Mouse (Mus musculus): Measurements from ENCODE around the gene Ptpdc1. TPM values are rescaled to one million over a fixed set of nuclear protein-coding genes. Genes with fewer than 3 reads are reported as not detected.

Gene Ptpdc1
- total and polyA plus RNA-seq, 3 experiments, result not detected

DNA sequence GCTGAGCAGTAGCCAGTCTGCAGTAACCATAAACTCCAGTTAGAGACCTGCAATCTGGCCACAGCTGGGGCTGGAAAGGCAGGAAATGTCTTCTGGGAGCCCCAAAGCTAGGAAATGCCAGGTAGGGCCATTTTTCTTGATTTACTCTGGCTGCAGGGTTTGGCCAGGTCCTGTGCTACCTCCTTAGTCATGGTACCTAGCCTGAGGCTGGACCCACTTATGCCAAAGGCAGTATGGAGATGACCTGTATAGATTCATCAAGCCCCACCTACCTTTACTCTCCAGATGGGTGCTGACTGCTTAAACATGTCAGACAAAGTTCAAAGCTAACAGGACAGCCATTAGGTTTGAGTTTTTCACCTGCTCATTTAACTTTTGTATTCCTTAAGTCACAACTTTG is 7.7 kb downstream of the Ptpdc1 start:
- dilution Hi-C loops (cut with MboI; ENCODE audit: extremely low pct_ligation_motif_present, extremely low pct_unique_long_range_greater_than_20kb, low sequenced_read_pairs) (no loop called here), in situ Hi-C loops (cut with MboI; ENCODE audit: low pct_ligation_motif_present, low pct_unique_long_range_greater_than_20kb, low sequenced_read_pairs) (no loop called here)
- H3K4me2 ChIP-seq (ENCODE audit: insufficient read depth, low read depth, poor library complexity, severe bottlenecking), result no peak overlapping the region
- no peak overlapping the region for H3K4me3 ChIP-seq (replicated peaks in 1 of 3; ENCODE audit: low read depth in 2 of 3, low read length in 2 of 3, poor library complexity in 1 of 3)
- H3K9ac ChIP-seq (ENCODE audit: insufficient read depth, low read depth), result no peak overlapping the region
- no peaks in the 10 kb centered on the region for H3K79me2 ChIP-seq (replicated peaks; ENCODE audit: control insufficient read depth, extremely low read depth, insufficient read depth, poor library complexity, severe bottlenecking)
- peaks cover 15% of the 10 kb centered on the region for H3K9me3 ChIP-seq (replicated peaks; ENCODE audit: low read length)
- DNase-seq (ENCODE audit: extremely low read depth), result no peak
- no peaks in the 10 kb centered on the region for H3K36me3 ChIP-seq (replicated peaks in 1 of 2; ENCODE audit: control insufficient read depth in 1 of 2, insufficient read depth in 1 of 2, low read length in 1 of 2)
- TF ChIP-seq ZKSCAN1 (IDR thresholded peaks at IDR 0.05; ENCODE audit: borderline replicate concordance, low read depth, low read length) (no peak), ZC3H11A (IDR thresholded peaks at IDR 0.05; ENCODE audit: low read depth, low read length) (no peak), RAD21 (IDR thresholded peaks at IDR 0.05; ENCODE audit: low read depth, low read length) (no peak), BHLHE40 (IDR thresholded peaks at IDR 0.05; ENCODE audit: low read depth, low read length) (no peak), MYC (IDR thresholded peaks at IDR 0.05; ENCODE audit: low read depth, low read length) (no peak), TBP (conservative IDR thresholded peaks at IDR 0.05; ENCODE audit: low read depth, low read length) (no peak), MAZ (IDR thresholded peaks at IDR 0.05; ENCODE audit: low read depth, low read length) (no peak), CTCF (conservative IDR thresholded peaks at IDR 0.05 in 1 of 2, IDR thresholded peaks at IDR 0.05 in 1 of 2; ENCODE audit: low read depth in 2 of 2, low read length in 2 of 2) (no peak), EP300 (IDR thresholded peaks at IDR 0.05; ENCODE audit: low read length) (no peak), POLR2A (IDR thresholded peaks at IDR 0.05; ENCODE audit: low read depth, low read length) (no peak), RCOR1 (conservative IDR thresholded peaks at IDR 0.05; ENCODE audit: low read depth, low read length) (no peak), CHD1 (IDR thresholded peaks at IDR 0.05; ENCODE audit: low read depth, low read length) (no peak), USF1 (IDR thresholded peaks at IDR 0.05; ENCODE audit: low read depth, low read length) (no peak), POLR2AphosphoS2 (IDR thresholded peaks at IDR 0.05; ENCODE audit: low read depth, low read length) (no peak), TCF12 (IDR thresholded peaks at IDR 0.05; ENCODE audit: low read depth, low read length) (no peak), PAX5 (IDR thresholded peaks at IDR 0.05; ENCODE audit: low read length) (no peak), NELFE (IDR thresholded peaks at IDR 0.05; ENCODE audit: low read depth, low read length) (no peak), ZMIZ1 (IDR thresholded peaks at IDR 0.05; ENCODE audit: low read depth, low read length) (no peak)
- no peak overlapping the region for H3K27ac ChIP-seq (ENCODE audit: insufficient read depth, low read depth)
- no peaks in the 10 kb centered on the region for H3K27me3 ChIP-seq (replicated peaks)
- no peaks in the 10 kb centered on the region for H3K4me1 ChIP-seq (ENCODE audit: control insufficient read depth in 1 of 2, insufficient read depth in 2 of 2)

- Histone ChIP-seq H3K9ac (ENCODE audit: insufficient read depth, low read depth) (no peak overlapping the region), H3K9me3 (replicated peaks; ENCODE audit: low read length) (peaks cover 15% of the 10 kb centered on the region), H3K27ac (ENCODE audit: insufficient read depth, low read depth) (no peak overlapping the region), H3K4me1 (ENCODE audit: control insufficient read depth in 1 of 2, insufficient read depth in 2 of 2) (0 out of 4 replicates have a peak, but pooled peaks cover 0 to 3% of the 10 kb centered on the region in 2 experiments), H3K4me2 (ENCODE audit: insufficient read depth, low read depth, poor library complexity, severe bottlenecking) (no peak overlapping the region), H3K36me3 (replicated peaks in 1 of 2; ENCODE audit: control insufficient read depth in 1 of 2, insufficient read depth in 1 of 2, low read length in 1 of 2) (no peaks in the 10 kb centered on the region), H3K79me2 (replicated peaks; ENCODE audit: control insufficient read depth, extremely low read depth, insufficient read depth, poor library complexity, severe bottlenecking) (no peaks in the 10 kb centered on the region), H3K4me3 (replicated peaks in 1 of 3; ENCODE audit: low read depth in 2 of 3, low read length in 2 of 3, poor library complexity in 1 of 3) (no peak overlapping the region), H3K27me3 (replicated peaks) (no peaks in the 10 kb centered on the region)
- in situ Hi-C loops (cut with MboI; ENCODE audit: low pct_ligation_motif_present, low pct_unique_long_range_greater_than_20kb, low sequenced_read_pairs), result no loop called here
- dilution Hi-C loops (cut with MboI; ENCODE audit: extremely low pct_ligation_motif_present, extremely low pct_unique_long_range_greater_than_20kb, low sequenced_read_pairs), result no loop called here
- DNase-seq (ENCODE audit: extremely low read depth), result no peak
- no peak for TF ChIP-seq E2F4 (IDR thresholded peaks at IDR 0.05; ENCODE audit: insufficient replicate concordance, low read depth, low read length)
- no peak for TF ChIP-seq SIN3A (IDR thresholded peaks at IDR 0.05; ENCODE audit: low read length)
- TF ChIP-seq JUN (IDR thresholded peaks at IDR 0.05; ENCODE audit: insufficient read depth, low read depth, low read length), result no peak
- TF ChIP-seq ELF1 (IDR thresholded peaks at IDR 0.05; ENCODE audit: low read depth, low read length), result no peak
- TF ChIP-seq MXI1 (IDR thresholded peaks at IDR 0.05; ENCODE audit: low read depth, low read length), result no peak
- no peak for TF ChIP-seq RAD21 (IDR thresholded peaks at IDR 0.05; ENCODE audit: low read depth, low read length)
- TF ChIP-seq CHD1 (IDR thresholded peaks at IDR 0.05; ENCODE audit: low read depth, low read length), result no peak
- no peak for TF ChIP-seq SMC3 (IDR thresholded peaks at IDR 0.05; ENCODE audit: low read depth, low read length)
- TF ChIP-seq MYC (IDR thresholded peaks at IDR 0.05; ENCODE audit: low read depth, low read length), result no peak
- TF ChIP-seq USF2 (conservative IDR thresholded peaks at IDR 0.05; ENCODE audit: low read depth, low read length), result no peak
- TF ChIP-seq CTCF (conservative IDR thresholded peaks at IDR 0.05 in 1 of 2, IDR thresholded peaks at IDR 0.05 in 1 of 2; ENCODE audit: low read depth in 2 of 2, low read length in 2 of 2), result no peak
These were observed 10.9 kb downstream of the Ptpdc1 start for GRCm38 (mm10) chr13:48614525-48614924.
